Mouse (Mus musculus) MEL (cell line): ENCODE results near the gene Npnt. TPM values are rescaled to one million over a fixed set of nuclear protein-coding genes. Genes with fewer than 3 reads are reported as not detected.
A peak's percentile ranks its signal among the peaks of the same experiment; 100 is the strongest.

Experiments
- DNase-seq: peaks from one replicate; pipeline ENCODE4 v3.0.0; 2011; ENCODE audit warnings: low read depth, low spot score
- H3K27ac ChIP-seq: 2 replicates; pipeline ENCODE4 v1.5.1; 2012; ENCODE audit warnings: low read depth, mild to moderate bottlenecking, control low read depth, low read length, moderate library complexity; ENCODE audit not compliant: control insufficient read depth
- H3K27me3 ChIP-seq, 2 experiments: fragments of 150-350 bp in 1 of 2; sonication (generic) in 1 of 2; 2 replicates each; pipeline ENCODE4 v1.6.1; 2012; ENCODE audit warnings: low read length in 2 of 2, mild to moderate bottlenecking in 2 of 2, improper control_type of control experiment in 1 of 2, moderate library complexity in 1 of 2; ENCODE audit not compliant: insufficient read depth in 2 of 2, control insufficient read depth in 1 of 2
- H3K36me3 ChIP-seq, 2 experiments: 2 replicates each; pipeline ENCODE4 v1.6.1; 2012 to 2014; ENCODE audit warnings: low read length in 2 of 2, improper control_type of control experiment in 1 of 2, inconsistent platforms in 1 of 2, mild to moderate bottlenecking in 1 of 2; ENCODE audit not compliant: insufficient read depth in 2 of 2, control insufficient read depth in 1 of 2
- H3K4me1 ChIP-seq, 2 experiments: fragments of 150-350 bp in 1 of 2; sonication (generic) in 1 of 2; 2 replicates each; pipeline ENCODE4 v1.6.1; 2012; ENCODE audit warnings: low read length in 2 of 2, improper control_type of control experiment in 1 of 2, mild to moderate bottlenecking in 1 of 2; ENCODE audit not compliant: insufficient read depth in 2 of 2, control insufficient read depth in 1 of 2
- H3K4me3 ChIP-seq, 2 experiments: fragments of 150-350 bp in 1 of 2; sonication (generic) in 1 of 2; 2 replicates each; pipeline ENCODE4 v1.5.1; 2012; ENCODE audit warnings: low read depth in 2 of 2, low read length in 2 of 2, mild to moderate bottlenecking in 2 of 2, moderate library complexity in 2 of 2, control low read depth in 1 of 2, improper control_type of control experiment in 1 of 2; ENCODE audit not compliant: control insufficient read depth in 1 of 2, insufficient read depth in 1 of 2
- H3K79me2 ChIP-seq: 2 replicates; pipeline ENCODE4 v1.6.1; 2012; ENCODE audit warnings: mild to moderate bottlenecking, low read length, moderate library complexity; ENCODE audit not compliant: control insufficient read depth, poor library complexity, insufficient read depth
- H3K9ac ChIP-seq: 2 replicates; pipeline ENCODE4 v1.6.1; 2012; ENCODE audit warnings: low read depth, mild to moderate bottlenecking, control low read depth, low read length, moderate library complexity; ENCODE audit not compliant: control insufficient read depth, poor library complexity, severe bottlenecking
- H3K9me3 ChIP-seq: fragments of 150-350 bp; sonication (generic); replicated peaks from 2 replicates; pipeline ENCODE4 v1.6.1; 2012; ENCODE audit warnings: mild to moderate bottlenecking, low read length, improper control_type of control experiment, moderate library complexity; ENCODE audit not compliant: insufficient read depth
- CHD1 ChIP-seq: IDR thresholded peaks from 2 replicates; pipeline ENCODE4 v1.6.1; 2012; ENCODE audit warnings: low read depth, mild to moderate bottlenecking, inconsistent platforms, low read length, improper control_type of control experiment
- CTCF ChIP-seq, 3 experiments: IDR thresholded peaks in 2 of 3; conservative IDR thresholded peaks in 1 of 3; 2 replicates each; pipeline ENCODE4 v1.5.1; 2011 to 2012; ENCODE audit warnings: low read length in 3 of 3, low read depth in 2 of 3, mild to moderate bottlenecking in 2 of 3, improper control_type of control experiment in 1 of 3, inconsistent platforms in 1 of 3, mixed read lengths in 1 of 3, moderate library complexity in 1 of 3; ENCODE audit not compliant: control insufficient read depth in 1 of 3, insufficient read depth in 1 of 3, poor library complexity in 1 of 3, severe bottlenecking in 1 of 3
- ETS1 ChIP-seq: IDR thresholded peaks from 2 replicates; pipeline ENCODE4 v1.6.1; 2012; ENCODE audit warnings: low read depth, mild to moderate bottlenecking, inconsistent platforms, low read length, improper control_type of control experiment, moderate library complexity
- GATA1 ChIP-seq: IDR thresholded peaks from 2 replicates; pipeline ENCODE4 v1.6.1; 2011; ENCODE audit warnings: low read depth, low read length, improper control_type of control experiment
- KAT2A ChIP-seq: conservative IDR thresholded peaks from 2 replicates; pipeline ENCODE4 v1.6.1; 2012; ENCODE audit warnings: low read depth, low read length, improper control_type of control experiment, inconsistent platforms
- MAX ChIP-seq: IDR thresholded peaks from 2 replicates; pipeline ENCODE4 v1.6.1; 2011; ENCODE audit warnings: low read length, improper control_type of control experiment
- MAZ ChIP-seq: IDR thresholded peaks from 2 replicates; pipeline ENCODE4 v1.6.1; 2012; ENCODE audit warnings: low read depth, mild to moderate bottlenecking, inconsistent platforms, low read length, improper control_type of control experiment
- MXI1 ChIP-seq: IDR thresholded peaks from 2 replicates; pipeline ENCODE4 v1.6.1; 2011; ENCODE audit warnings: mild to moderate bottlenecking, low read depth, low read length, improper control_type of control experiment
- MYB ChIP-seq: IDR thresholded peaks from 2 replicates; pipeline ENCODE4 v1.6.1; 2011; ENCODE audit warnings: mild to moderate bottlenecking, low read depth, low read length, improper control_type of control experiment
- MYC ChIP-seq: IDR thresholded peaks from 2 replicates; pipeline ENCODE4 v1.6.1; 2011; ENCODE audit warnings: low read depth, mild to moderate bottlenecking, low read length, improper control_type of control experiment, moderate library complexity
- NRF1 ChIP-seq: IDR thresholded peaks from 2 replicates; pipeline ENCODE4 v1.6.1; 2014; ENCODE audit warnings: low read depth, mild to moderate bottlenecking, inconsistent platforms, low read length, improper control_type of control experiment, moderate library complexity; ENCODE audit not compliant: poor library complexity, insufficient read depth, severe bottlenecking
- RAD21 ChIP-seq: IDR thresholded peaks from 2 replicates; pipeline ENCODE4 v1.6.1; 2011; ENCODE audit warnings: mild to moderate bottlenecking, low read depth, low read length, improper control_type of control experiment
- RCOR1 ChIP-seq: IDR thresholded peaks from 2 replicates; pipeline ENCODE4 v1.6.1; 2012; ENCODE audit warnings: low read depth, mild to moderate bottlenecking, inconsistent platforms, low read length, improper control_type of control experiment
- SIN3A ChIP-seq: IDR thresholded peaks from 2 replicates; pipeline ENCODE4 v1.6.1; 2012; ENCODE audit warnings: low read length, improper control_type of control experiment, inconsistent platforms
- TAL1 ChIP-seq: IDR thresholded peaks from 2 replicates; pipeline ENCODE4 v1.6.1; 2012; ENCODE audit warnings: mild to moderate bottlenecking, inconsistent platforms, low read length, moderate library complexity, mixed read lengths
- USF2 ChIP-seq, 2 experiments: IDR thresholded peaks; 2 replicates each; pipeline ENCODE4 v1.6.1; 2011 to 2012; ENCODE audit warnings: improper control_type of control experiment in 2 of 2, low read length in 2 of 2, borderline replicate concordance in 1 of 2, inconsistent platforms in 1 of 2, low read depth in 1 of 2, mild to moderate bottlenecking in 1 of 2; ENCODE audit not compliant: insufficient read depth in 1 of 2
- ZC3H11A ChIP-seq: IDR thresholded peaks from 2 replicates; pipeline ENCODE4 v1.6.1; 2012; ENCODE audit warnings: low read depth, mild to moderate bottlenecking, inconsistent platforms, low read length, improper control_type of control experiment
- ZNF384 ChIP-seq: IDR thresholded peaks from 2 replicates; pipeline ENCODE4 v1.6.1; 2012; ENCODE audit warnings: low read depth, mild to moderate bottlenecking, inconsistent platforms, low read length, improper control_type of control experiment
- polyA plus RNA-seq, 2 experiments: library from polyadenylated mRNA; stranded (reverse) in 1 of 2; unstranded in 1 of 2; fragments of >175 nt in 1 of 2; fragments of >200 nt in 1 of 2; gene quantifications; 2 replicates each; pipeline versions ENCODE4 v1.2.1 to v1.2.4; 2012; ENCODE audit warnings: low replicate concordance in 2 of 2, low read depth in 1 of 2; ENCODE audit not compliant: insufficient read length in 2 of 2, insufficient read depth in 1 of 2, missing spikeins in 1 of 2
- total RNA-seq: library from RNA; depleted of rRNA; stranded (reverse); fragments of 300-350 nt; gene quantifications from 2 replicates; pipeline ENCODE4 v1.2.3, GENCODE M21; 2012

The Npnt gene
- total and polyA plus RNA-seq, 3 experiments = 0.06 TPM; not detected in 2

DNA sequence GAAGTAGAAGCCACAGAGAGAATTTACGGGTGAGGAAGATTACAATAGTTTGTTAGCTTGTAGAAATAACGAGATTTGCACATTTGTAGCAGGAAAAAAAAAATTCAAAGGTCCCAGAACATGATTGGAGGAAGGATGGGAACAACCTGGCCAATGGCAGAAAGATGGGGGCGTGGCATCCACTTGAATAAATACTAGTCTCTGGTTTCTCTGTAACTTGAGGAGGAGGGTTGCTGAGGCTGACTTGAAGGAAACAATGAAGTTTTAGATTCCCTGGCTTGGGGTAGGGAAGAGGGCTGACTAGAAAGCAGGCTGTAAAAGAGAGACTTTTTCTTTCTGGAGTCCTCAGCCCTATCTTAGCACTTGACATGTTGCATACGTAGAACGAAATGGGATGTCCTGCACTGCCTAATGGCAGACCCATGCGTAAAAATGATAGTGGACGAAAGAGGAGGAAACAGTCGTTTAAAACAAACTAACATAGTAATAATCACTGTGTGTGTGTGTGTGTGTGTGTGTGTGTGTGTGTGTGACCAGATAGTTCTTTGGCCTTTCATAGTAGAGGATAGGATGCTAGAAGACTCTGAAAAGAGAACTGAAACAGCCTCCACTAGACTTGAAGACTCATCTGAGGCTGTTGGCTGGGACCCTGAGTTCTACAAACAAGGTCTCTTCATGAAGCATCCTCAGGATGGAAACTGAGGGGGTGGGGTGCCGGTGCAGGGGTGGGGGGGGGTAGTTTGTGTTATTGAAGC is 94.5 kb downstream of the Npnt start:
- Histone ChIP-seq H3K27me3 (no peaks in the 10 kb centered on the region), H3K79me2 (no peaks in the 10 kb centered on the region), H3K27ac (no peak overlapping the region), H3K4me3 (no peak overlapping the region), H3K36me3 (peaks cover 0 to 5% of the 10 kb centered on the region in 2 experiments; a peak in 2 of 4 replicates), H3K4me1 (peaks cover 4 to 12% of the 10 kb centered on the region in 2 experiments), H3K9me3 (no peaks in the 10 kb centered on the region)
- TF ChIP-seq MAZ (no peak), MYC (0 out of 2 replicates have a peak, but pooled peaks have one; percentile 22), GATA1 (no peak), ETS1 (no peak), NRF1 (no peak), MXI1 (no peak), CHD1 (no peak), CTCF (IDR thresholded peaks at IDR 0.05 in 2 of 3, conservative IDR thresholded peaks at IDR 0.05 in 1 of 3; ENCODE audit: control insufficient read depth in 1 of 3, insufficient read depth in 1 of 3, low read depth in 2 of 3, low read length in 3 of 3, poor library complexity in 1 of 3, severe bottlenecking in 1 of 3) (no peak), SIN3A (no peak), RAD21 (no peak), ZC3H11A (no peak), ZNF384 (peak; percentile 93)
- TF ChIP-seq, all 39 proteins: peak for 2
- peak; percentile 87 for DNase-seq
- no peak overlapping the region for H3K9ac ChIP-seq

GRCm38 (mm10) chr3:132854271-132854670 is 95.8 kb downstream of the Npnt start:
- H3K4me1 ChIP-seq = peaks cover 2 to 5% of the 10 kb centered on the region in 2 experiments; a peak in 3 of 4 replicates
- TF ChIP-seq RCOR1 (no peak), KAT2A (no peak), MXI1 (no peak), MYB (no peak), TAL1 (no peak), MAX (no peak), USF2 (IDR thresholded peaks at IDR 0.05; ENCODE audit: borderline replicate concordance in 1 of 2, insufficient read depth in 1 of 2, low read depth in 1 of 2, low read length in 2 of 2) (no peak)
- no peak overlapping the region for H3K4me3 ChIP-seq
- peaks cover 0 to 1% of the 10 kb centered on the region in 2 experiments; a peak in 2 of 4 replicates for H3K36me3 ChIP-seq
- H3K79me2 ChIP-seq = no peaks in the 10 kb centered on the region
- no peaks in the 10 kb centered on the region for H3K9me3 ChIP-seq
- no peak overlapping the region for H3K27ac ChIP-seq
- H3K27me3 ChIP-seq = no peaks in the 10 kb centered on the region
- no peak for DNase-seq
- no peak overlapping the region for H3K9ac ChIP-seq
